Mouse (Mus musculus): ENCODE data around the gene Dapl1. TPM values are rescaled to one million over a fixed set of nuclear protein-coding genes. Genes with fewer than 3 reads are reported as not detected.
A peak's percentile ranks its signal among the peaks of the same experiment; 100 is the strongest.

Gene Dapl1
- polyA plus RNA-seq (2016; fragmentation: Nextera tagmentation; extraction: Ambion mirVana), result 1.6 and 3.4 TPM in 2 replicates

DNA sequence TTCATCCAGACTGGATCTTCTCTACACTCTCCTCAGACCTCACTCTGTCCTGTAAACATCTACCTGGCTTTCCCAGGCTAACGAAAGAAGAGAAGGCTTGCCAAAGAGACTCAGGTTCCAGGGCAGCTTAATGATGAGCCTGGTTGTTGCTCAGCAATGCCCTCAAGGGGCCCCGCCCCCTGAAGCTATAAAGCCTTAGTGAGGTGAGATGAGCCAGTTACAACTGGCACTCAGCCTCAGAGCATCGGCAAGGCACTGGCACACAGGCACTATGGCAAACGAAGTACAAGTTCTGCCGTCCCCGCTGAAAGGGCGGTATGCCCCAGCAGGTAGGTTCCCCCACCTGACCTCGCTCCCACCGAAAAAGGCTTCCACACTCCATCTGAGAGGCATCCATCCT, at the start of gene Dapl1:
Dapl1 (plus strand) TSS at position 216 of the 400 bp plus-strand sequence.
- Histone ChIP-seq H3K27ac (no peak within 1 kb of the TSS), H3K36me3 (no peaks in the 10 kb centered on the region), H3K4me2 (replicated peaks) (no peak within 1 kb of the TSS), H3K4me1 (peaks cover 5% of the 10 kb centered on the region; the same call in 1 of the 2 replicates), H3K9me3 (replicated peaks) (no peaks in the 10 kb centered on the region), H3K9ac (no peak within 1 kb of the TSS), H3K27me3 (0 out of 2 replicates have a peak, but pooled peaks cover 2% of the 10 kb centered on the region), H3K4me3 (no peak within 1 kb of the TSS)
- ATAC-seq (ENCODE audit: low FRiP score), result no peak
- 75% methylated on average over 9 of the region's 9 CpGs for WGBS

DNA sequence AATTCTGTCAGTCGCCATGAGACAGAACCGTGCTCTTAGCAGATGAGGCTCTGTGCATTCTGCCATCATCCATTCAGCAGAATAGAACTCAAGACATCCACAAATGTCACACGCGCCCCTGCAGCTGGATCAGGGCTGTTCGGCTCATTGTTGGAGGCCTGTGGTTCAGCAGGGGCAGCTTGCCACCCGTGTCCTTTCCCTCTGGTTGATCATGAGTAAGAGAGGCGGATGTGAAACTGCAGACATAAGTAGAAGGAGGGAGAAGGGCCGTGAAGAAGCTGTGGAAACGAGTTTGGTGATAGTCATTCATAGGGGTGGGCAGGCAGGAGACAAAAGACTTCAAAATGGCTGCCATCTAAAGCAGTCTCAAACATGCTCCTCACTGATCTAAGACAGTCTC, 49.6 kb upstream of the Dapl1 start:
- ATAC-seq (ENCODE audit: low FRiP score), result no peak
- WGBS, result 85% methylated on average over 9 of the region's 9 CpGs
- Histone ChIP-seq H3K9ac (no peak overlapping the region), H3K4me1 (0 out of 2 replicates have a peak, but pooled peaks cover 6% of the 10 kb centered on the region), H3K4me3 (no peak overlapping the region), H3K36me3 (no peaks in the 10 kb centered on the region), H3K27me3 (peaks cover 3% of the 10 kb centered on the region; the same call in 1 of the 2 replicates), H3K27ac (no peak overlapping the region), H3K9me3 (replicated peaks) (no peaks in the 10 kb centered on the region), H3K4me2 (replicated peaks) (no peak overlapping the region)

DNA sequence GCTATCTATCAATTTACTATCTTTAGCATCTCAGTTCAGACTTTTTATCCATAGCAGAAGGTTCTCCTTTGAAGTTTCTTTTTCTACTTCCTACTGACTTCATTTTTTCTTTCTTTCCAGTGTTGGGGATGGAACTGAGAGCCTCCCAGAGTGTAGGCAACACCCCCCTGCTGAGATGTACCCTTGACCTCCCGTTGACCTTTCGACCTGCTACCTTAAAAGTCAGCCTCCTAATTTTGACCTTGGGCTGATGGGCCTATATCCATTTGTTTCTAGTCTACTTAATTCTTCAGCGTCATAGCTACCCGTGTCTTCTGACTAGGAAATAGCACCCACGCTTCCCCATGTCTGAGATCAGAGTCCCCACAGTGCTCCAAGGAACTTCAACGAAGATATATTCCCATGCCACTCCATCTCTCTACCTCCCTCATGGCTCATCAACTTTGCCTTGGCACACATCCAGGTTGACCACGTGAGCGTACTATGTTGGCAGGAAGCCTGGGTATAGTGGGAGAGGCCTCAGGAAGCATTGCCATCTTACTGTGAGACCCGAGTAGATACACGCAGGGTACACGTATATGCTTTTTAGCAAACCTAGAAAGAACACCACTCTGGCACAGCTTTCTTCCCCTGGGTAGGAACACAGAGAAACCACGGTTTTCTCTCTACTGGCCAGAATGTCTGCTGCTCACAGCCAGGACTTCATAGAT, 46.6 kb upstream of the Dapl1 start:
- Histone ChIP-seq H3K4me1 (0 out of 2 replicates have a peak, but pooled peaks cover 6% of the 10 kb centered on the region), H3K4me3 (no peak overlapping the region), H3K27me3 (peaks cover 3% of the 10 kb centered on the region; the same call in 1 of the 2 replicates), H3K4me2 (replicated peaks) (no peak overlapping the region), H3K9me3 (replicated peaks) (no peaks in the 10 kb centered on the region), H3K27ac (no peak overlapping the region), H3K9ac (no peak overlapping the region), H3K36me3 (no peaks in the 10 kb centered on the region)
- 73% methylated on average over 12 of the region's 12 CpGs for WGBS
- peak; percentile 74 for ATAC-seq (ENCODE audit: low FRiP score)

DNA sequence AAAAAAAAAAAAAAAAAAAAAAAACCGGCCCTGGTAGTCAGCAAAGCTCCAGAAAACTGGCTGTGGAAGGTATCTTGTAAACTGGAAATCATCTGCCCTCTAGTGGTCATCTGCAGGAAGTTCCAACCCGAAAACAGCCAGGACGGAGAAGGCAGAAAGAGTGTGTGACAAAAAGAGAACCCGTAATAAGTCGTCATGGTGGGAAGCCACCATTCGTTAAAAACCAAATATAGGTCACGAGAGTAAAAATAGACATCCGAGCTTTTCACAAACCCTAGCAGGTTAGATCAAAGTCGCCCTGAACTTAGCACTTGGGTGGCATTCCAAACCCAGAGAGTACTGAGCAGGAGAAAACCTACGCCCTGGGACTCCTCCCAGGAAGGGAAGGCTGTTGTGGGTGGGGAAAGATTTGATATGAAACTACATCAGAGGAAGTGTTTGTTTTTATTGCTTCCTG, 45.9 kb upstream of the Dapl1 start:
- ATAC-seq (ENCODE audit: low FRiP score), result no peak

DNA sequence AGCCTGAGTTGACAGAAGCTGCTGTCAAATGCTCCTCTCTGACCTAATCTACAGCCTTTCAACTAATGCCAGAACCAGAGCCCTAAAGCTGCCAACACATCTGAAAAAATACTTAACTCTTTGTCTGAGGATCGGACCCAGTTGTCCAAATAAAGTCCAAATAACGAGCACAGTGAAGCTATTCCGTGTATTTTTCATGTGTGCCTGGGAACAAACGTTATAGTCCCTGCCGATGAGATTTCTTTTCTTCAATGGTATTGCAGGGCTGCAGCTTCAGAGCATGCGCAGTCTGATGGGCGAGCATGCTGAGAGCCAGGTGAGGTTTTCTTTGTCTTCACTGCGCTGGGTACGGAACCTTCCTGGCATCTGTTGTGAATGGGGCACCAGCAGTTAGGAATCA, 44.6 kb upstream of the Dapl1 start:
- Histone ChIP-seq H3K4me1 (0 out of 2 replicates have a peak, but pooled peaks cover 6% of the 10 kb centered on the region), H3K9me3 (replicated peaks) (no peaks in the 10 kb centered on the region), H3K27me3 (peaks cover 3% of the 10 kb centered on the region; the same call in 1 of the 2 replicates), H3K9ac (no peak overlapping the region), H3K4me2 (replicated peaks) (no peak overlapping the region), H3K4me3 (no peak overlapping the region), H3K27ac (no peak overlapping the region), H3K36me3 (no peaks in the 10 kb centered on the region)
- no peak for ATAC-seq (ENCODE audit: low FRiP score)
- WGBS, result 71% methylated on average over 9 of the region's 9 CpGs

More for the DNA sequence above, 45.9 kb upstream of the Dapl1 start:
- Histone ChIP-seq H3K36me3 (no peaks in the 10 kb centered on the region), H3K27me3 (peaks cover 3% of the 10 kb centered on the region; the same call in 1 of the 2 replicates), H3K27ac (no peak overlapping the region), H3K4me2 (replicated peaks) (no peak overlapping the region), H3K9ac (no peak overlapping the region), H3K9me3 (replicated peaks) (no peaks in the 10 kb centered on the region), H3K4me3 (no peak overlapping the region), H3K4me1 (0 out of 2 replicates have a peak, but pooled peaks cover 6% of the 10 kb centered on the region)
- 18% methylated on average over 10 of the region's 10 CpGs for WGBS

DNA sequence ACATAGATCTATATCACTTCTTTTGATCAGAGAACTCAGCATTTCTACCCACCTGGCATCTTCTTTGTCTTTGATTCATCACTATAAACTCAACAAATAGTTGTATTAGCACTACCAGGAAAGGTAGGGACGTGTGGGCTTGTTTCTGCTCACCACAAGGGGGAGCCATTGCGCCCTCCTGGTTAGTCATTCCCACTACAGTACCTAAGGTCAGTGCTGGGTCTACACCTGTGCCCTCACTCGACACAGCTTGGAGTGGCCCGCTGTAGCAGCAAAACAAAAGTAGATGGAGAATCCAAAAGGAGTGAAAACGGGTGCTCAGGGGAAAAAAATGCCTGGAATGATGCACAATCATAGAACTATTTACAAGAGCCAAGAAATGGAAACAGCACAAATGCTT, 44.0 kb upstream of the Dapl1 start:
- no peak for ATAC-seq (ENCODE audit: low FRiP score)
- no peak overlapping the region for H3K27ac ChIP-seq
- no peak overlapping the region for H3K9ac ChIP-seq
- 0 out of 2 replicates have a peak, but pooled peaks cover 6% of the 10 kb centered on the region for H3K4me1 ChIP-seq
- H3K9me3 ChIP-seq (replicated peaks), result no peaks in the 10 kb centered on the region
- H3K36me3 ChIP-seq, result no peaks in the 10 kb centered on the region
- peaks cover 3% of the 10 kb centered on the region; the same call in 1 of the 2 replicates for H3K27me3 ChIP-seq
- WGBS, result 30% methylated on average over 5 of the region's 5 CpGs
- no peak overlapping the region for H3K4me2 ChIP-seq (replicated peaks)
- no peak overlapping the region for H3K4me3 ChIP-seq

DNA sequence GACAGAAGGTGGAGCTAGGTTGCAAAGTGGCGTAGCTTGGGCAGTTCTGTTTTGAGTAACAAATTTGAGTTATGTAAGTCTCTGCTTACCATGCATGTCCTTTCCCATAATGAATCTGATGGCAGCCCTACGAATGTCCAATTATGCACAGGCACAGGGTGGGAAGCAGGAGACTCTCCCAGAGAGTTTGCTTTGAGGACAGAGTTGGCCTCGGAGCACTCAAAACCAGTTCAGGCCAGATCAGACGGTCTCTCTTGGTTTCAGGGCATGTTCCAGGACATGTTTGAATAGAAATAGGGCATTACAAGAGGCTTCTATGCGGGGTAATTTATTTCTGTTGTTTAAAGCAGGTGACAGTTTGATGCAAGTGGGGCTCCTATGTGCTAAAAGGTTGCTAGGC, 42.8 kb upstream of the Dapl1 start:
- Histone ChIP-seq H3K9ac (no peak overlapping the region), H3K4me1 (0 out of 2 replicates have a peak, but pooled peaks cover 6% of the 10 kb centered on the region), H3K4me2 (replicated peaks) (no peak overlapping the region), H3K27ac (no peak overlapping the region), H3K27me3 (peaks cover 3% of the 10 kb centered on the region; the same call in 1 of the 2 replicates), H3K4me3 (no peak overlapping the region), H3K36me3 (no peaks in the 10 kb centered on the region), H3K9me3 (replicated peaks) (no peaks in the 10 kb centered on the region)
- 91% methylated on average over 5 of the region's 5 CpGs for WGBS
- ATAC-seq (ENCODE audit: low FRiP score), result no peak

DNA sequence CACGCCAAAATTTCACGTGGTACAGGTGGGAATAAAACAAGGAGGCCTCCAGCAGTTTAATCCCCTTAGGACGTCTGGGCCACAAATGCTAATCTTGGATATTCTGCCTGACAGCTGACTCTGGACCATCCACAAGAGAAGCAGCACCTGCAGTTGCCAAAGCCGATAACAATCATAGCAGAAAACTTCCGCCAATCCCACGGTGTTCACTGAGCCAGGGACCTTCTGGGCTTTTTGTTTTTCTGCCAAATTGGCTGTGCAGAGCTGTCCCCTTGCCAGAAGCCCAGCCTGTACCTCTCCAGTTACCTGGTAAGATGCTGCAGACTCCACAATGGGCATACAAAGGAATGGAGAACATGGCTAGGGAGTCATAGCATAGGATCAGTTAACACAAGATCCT, 37.8 kb upstream of the Dapl1 start:
- ATAC-seq (ENCODE audit: low FRiP score), result no peak

DNA sequence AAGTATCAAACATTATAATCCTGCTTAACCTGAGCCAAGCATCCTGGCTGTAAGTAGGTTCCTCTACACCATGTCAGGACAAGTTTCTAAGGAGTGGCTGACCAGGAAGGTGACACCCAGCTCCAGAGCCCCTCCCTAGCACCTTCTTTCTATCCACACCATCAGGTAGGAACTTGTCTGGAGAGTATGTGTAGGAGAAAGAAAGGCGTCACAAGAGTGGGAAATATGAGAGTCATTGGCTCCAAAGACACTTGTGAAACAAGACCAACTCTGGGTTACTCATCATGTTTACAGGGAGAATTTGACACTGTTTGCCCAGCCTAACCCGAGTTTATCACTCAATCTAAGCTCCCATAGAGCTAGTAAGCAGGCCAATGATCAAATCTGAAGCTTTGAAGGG, 36.7 kb upstream of the Dapl1 start:
- Histone ChIP-seq H3K4me2 (replicated peaks) (no peak overlapping the region), H3K4me3 (no peak overlapping the region), H3K27me3 (no peaks in the 10 kb centered on the region), H3K27ac (no peak overlapping the region), H3K9me3 (replicated peaks) (no peaks in the 10 kb centered on the region), H3K4me1 (no peaks in the 10 kb centered on the region), H3K36me3 (no peaks in the 10 kb centered on the region), H3K9ac (no peak overlapping the region)
- no peak for ATAC-seq (ENCODE audit: low FRiP score)
- 79% methylated on average over 2 of the region's 2 CpGs for WGBS

More for the DNA sequence above, 37.8 kb upstream of the Dapl1 start:
- no peak overlapping the region for H3K4me2 ChIP-seq (replicated peaks)
- H3K27me3 ChIP-seq, result no peaks in the 10 kb centered on the region
- no peaks in the 10 kb centered on the region for H3K36me3 ChIP-seq
- no peaks in the 10 kb centered on the region for H3K9me3 ChIP-seq (replicated peaks)
- H3K4me3 ChIP-seq, result no peak overlapping the region
- WGBS, result 74% methylated on average over 6 of the region's 6 CpGs
- no peak overlapping the region for H3K27ac ChIP-seq
- no peak overlapping the region for H3K9ac ChIP-seq
- no peaks in the 10 kb centered on the region for H3K4me1 ChIP-seq

DNA sequence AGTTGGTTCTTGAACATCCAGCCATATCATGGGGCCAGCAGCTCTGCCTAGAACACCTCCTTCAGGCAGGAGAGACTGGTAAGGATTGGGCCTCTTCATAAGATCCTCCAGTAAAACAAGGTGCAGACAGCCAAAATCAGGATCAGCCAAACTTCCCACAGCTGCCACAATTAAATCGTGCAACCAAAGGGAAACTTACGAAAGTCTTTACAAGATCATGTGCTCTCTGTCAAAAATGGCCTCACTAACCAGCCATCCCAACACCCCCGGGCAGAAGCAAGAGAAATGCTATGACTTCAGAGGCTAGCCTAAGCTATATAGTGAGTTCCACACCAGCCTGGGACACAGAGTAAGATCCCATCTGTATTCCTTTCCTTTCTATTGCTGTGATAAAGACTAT, 35.9 kb upstream of the Dapl1 start:
- Histone ChIP-seq H3K4me2 (replicated peaks) (no peak overlapping the region), H3K4me3 (no peak overlapping the region), H3K9me3 (replicated peaks) (no peaks in the 10 kb centered on the region), H3K36me3 (no peaks in the 10 kb centered on the region), H3K4me1 (no peaks in the 10 kb centered on the region), H3K9ac (no peak overlapping the region), H3K27ac (no peak overlapping the region), H3K27me3 (no peaks in the 10 kb centered on the region)
- 95% methylated on average over 3 of the region's 3 CpGs for WGBS
- no peak for ATAC-seq (ENCODE audit: low FRiP score)

DNA sequence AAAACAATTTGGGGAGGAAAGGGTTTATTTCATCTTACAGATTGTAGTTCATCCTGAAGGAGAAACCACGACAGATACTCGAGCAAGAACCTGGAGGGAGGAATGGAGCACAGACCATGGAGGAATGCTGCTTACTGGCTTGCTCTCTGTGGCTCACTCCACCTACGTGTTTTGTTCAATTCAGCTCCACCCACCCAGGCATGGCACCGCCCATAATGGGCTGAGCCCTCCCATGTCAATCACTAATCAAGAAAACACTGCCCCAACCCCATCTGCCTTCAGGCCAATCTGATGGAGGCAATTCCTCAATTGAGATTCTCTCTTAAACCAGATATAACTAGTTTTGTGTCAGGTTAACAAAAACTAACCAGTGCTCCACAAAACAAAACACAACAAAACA, 35.5 kb upstream of the Dapl1 start:
- no peak overlapping the region for H3K4me3 ChIP-seq
- WGBS, result 79% methylated on average over 4 of the region's 4 CpGs
- H3K27ac ChIP-seq, result no peak overlapping the region
- no peaks in the 10 kb centered on the region for H3K27me3 ChIP-seq
- no peak for ATAC-seq (ENCODE audit: low FRiP score)
- no peaks in the 10 kb centered on the region for H3K36me3 ChIP-seq
- H3K4me2 ChIP-seq (replicated peaks), result no peak overlapping the region
- H3K9ac ChIP-seq, result no peak overlapping the region
- H3K9me3 ChIP-seq (replicated peaks), result no peaks in the 10 kb centered on the region
- no peaks in the 10 kb centered on the region for H3K4me1 ChIP-seq

DNA sequence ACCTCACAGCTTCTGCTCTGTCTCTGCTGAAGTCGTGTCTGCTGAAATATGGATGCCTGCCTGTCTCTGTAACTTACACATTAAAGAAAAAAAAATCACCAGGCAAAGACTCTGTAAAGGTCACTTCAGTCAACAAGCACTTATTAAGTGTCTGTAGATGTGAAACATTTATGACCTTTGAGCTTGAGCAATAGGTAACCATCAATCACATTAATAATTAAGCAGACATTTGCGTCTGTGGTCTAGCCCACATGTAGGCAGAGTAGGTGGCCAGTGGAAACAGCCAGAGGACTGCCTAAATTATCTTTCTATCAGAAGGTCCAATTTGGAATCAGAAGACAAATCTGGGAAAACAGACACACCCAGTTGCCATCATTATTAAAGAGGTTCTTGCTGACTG, 32.8 kb upstream of the Dapl1 start:
- no peaks in the 10 kb centered on the region for H3K36me3 ChIP-seq
- H3K9me3 ChIP-seq (replicated peaks), result no peaks in the 10 kb centered on the region
- ATAC-seq (ENCODE audit: low FRiP score), result no peak
- 83% methylated on average over 2 of the region's 2 CpGs for WGBS
- H3K4me2 ChIP-seq (replicated peaks), result no peak overlapping the region
- no peak overlapping the region for H3K4me3 ChIP-seq
- H3K27ac ChIP-seq, result no peak overlapping the region
- H3K4me1 ChIP-seq, result no peaks in the 10 kb centered on the region
- H3K27me3 ChIP-seq, result no peaks in the 10 kb centered on the region
- H3K9ac ChIP-seq, result no peak overlapping the region

DNA sequence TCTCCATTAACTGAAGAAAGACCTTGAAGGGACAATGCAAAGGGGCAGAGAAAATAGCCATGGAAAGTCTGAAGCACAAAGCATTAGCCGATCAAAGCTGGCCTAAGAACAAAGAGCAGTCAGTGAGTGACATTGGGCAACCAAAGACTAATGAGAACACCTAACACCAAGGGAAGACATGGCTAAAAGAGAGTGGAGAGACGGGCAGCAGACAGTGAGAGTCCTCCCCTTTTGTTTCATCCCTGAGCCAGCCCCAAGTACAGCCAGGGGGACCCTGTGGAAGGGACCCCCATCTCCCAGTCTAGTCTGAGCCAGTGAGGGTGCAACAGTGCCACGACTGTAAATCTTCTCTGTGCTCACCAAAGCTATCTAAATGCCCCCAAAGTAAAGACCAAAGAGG, 32.4 kb upstream of the Dapl1 start:
- Histone ChIP-seq H3K9me3 (replicated peaks) (no peaks in the 10 kb centered on the region), H3K36me3 (no peaks in the 10 kb centered on the region), H3K9ac (no peak overlapping the region), H3K27ac (no peak overlapping the region), H3K4me3 (no peak overlapping the region), H3K4me2 (replicated peaks) (no peak overlapping the region), H3K27me3 (no peaks in the 10 kb centered on the region), H3K4me1 (no peaks in the 10 kb centered on the region)
- ATAC-seq (ENCODE audit: low FRiP score), result no peak
- 51% methylated on average over 3 of the region's 3 CpGs for WGBS
